Mouse (Mus musculus) thymus, postnatal 14 days (tissue): Measurements from ENCODE around the gene Defb30.

Source experiments
- DNase-seq: peaks from one replicate; pipeline ENCODE4 v3.0.0; 2021

The Defb30 gene

GRCm38 (mm10) chr14:63049910-63050370 lies at the start of gene Defb30:
TSS of gene Defb30 (minus strand) at chr14:63049960.
- DNase-seq: no peak

GRCm38 (mm10) chr14:63067708-63068107 lies 17.9 kb upstream of the Defb30 start:
- DNase-seq: no peak

GRCm38 (mm10) chr14:63066630-63067310 lies 17.0 kb upstream of the Defb30 start:
- peak; percentile 63 for DNase-seq

GRCm38 (mm10) chr14:63065391-63065790 lies 15.6 kb upstream of the Defb30 start:
- DNase-seq: no peak

GRCm38 (mm10) chr14:63062184-63062583 lies 12.4 kb upstream of the Defb30 start:
- DNase-seq: no peak

GRCm38 (mm10) chr14:63060361-63060760 lies 10.6 kb upstream of the Defb30 start:
- no peak for DNase-seq

GRCm38 (mm10) chr14:63054729-63055128 lies 5.0 kb upstream of the Defb30 start:
- no peak for DNase-seq

GRCm38 (mm10) chr14:63050769-63051168 lies 1.0 kb upstream of the Defb30 start:
- peak; percentile 77 for DNase-seq

- no peak for DNase-seq
Observed at GRCm38 (mm10) chr14:63046691-63047090, 3.1 kb downstream of the Defb30 start, which contains the start of gene Defb42. TSS of gene Defb42 (plus strand) at chr14:63046991.

- no peak for DNase-seq
Observed at GRCm38 (mm10) chr14:63020524-63021156, 29.1 kb downstream of the Defb30 start.

GRCm38 (mm10) chr14:63014667-63015066 lies 35.1 kb downstream of the Defb30 start:
- DNase-seq: no peak

GRCm38 (mm10) chr14:63013082-63013481 lies 36.7 kb downstream of the Defb30 start:
- DNase-seq: no peak

- no peak for DNase-seq
Observed at GRCm38 (mm10) chr14:63011471-63011870, 38.3 kb downstream of the Defb30 start, which contains the start of gene Defb43. TSS of gene Defb43 (plus strand) at chr14:63011771.

GRCm38 (mm10) chr14:63002588-63002987 lies 47.2 kb downstream of the Defb30 start:
- no peak for DNase-seq

- DNase-seq: no peak
Observed at GRCm38 (mm10) chr14:62998977-62999376, 50.8 kb downstream of the Defb30 start.

GRCm38 (mm10) chr14:62997777-62998176 lies 52.0 kb downstream of the Defb30 start, which contains the start of gene Defb47:
TSS of gene Defb47 (plus strand) at chr14:62998077.
- DNase-seq: no peak

GRCm38 (mm10) chr14:62991849-62992510 lies 57.8 kb downstream of the Defb30 start:
- no peak for DNase-seq

GRCm38 (mm10) chr14:62991271-62991670 lies 58.5 kb downstream of the Defb30 start:
- DNase-seq: no peak

- DNase-seq: no peak
Observed at GRCm38 (mm10) chr14:62984410-62984809, 65.3 kb downstream of the Defb30 start, which contains the start of gene Defb48. TSS of gene Defb48 (minus strand) at chr14:62984510.
